Mouse (Mus musculus) embryonic facial prominence, embryonic 13.5 days (tissue): Measurements from ENCODE around the gene Rnf38. TPM values are rescaled to one million over a fixed set of nuclear protein-coding genes. Genes with fewer than 3 reads are reported as not detected.

Experiments used
- ATAC-seq: fragments of 200-750 bp; cut with Nextera tagmentation; 2 replicates; pipeline ENCODE4 v1.8.0; 2017; ENCODE audit warnings: low read depth; ENCODE audit not compliant: insufficient number of reproducible peaks, insufficient read depth, low FRiP score, low TSS enrichment
- H3K27ac ChIP-seq: fragments of 300-500 bp; sonication (generic); 2 replicates; pipeline ENCODE4 v1.5.1; 2015; ENCODE audit warnings: moderate library complexity, mild to moderate bottlenecking, inconsistent platforms
- H3K27me3 ChIP-seq: fragments of 300-500 bp; sonication (generic); 2 replicates; pipeline ENCODE4 v1.6.1; 2015; ENCODE audit warnings: mild to moderate bottlenecking, inconsistent platforms
- H3K36me3 ChIP-seq: fragments of 300-500 bp; sonication (generic); 2 replicates; pipeline ENCODE4 v1.6.1; 2015; ENCODE audit warnings: mild to moderate bottlenecking, inconsistent platforms
- H3K4me1 ChIP-seq: fragments of 300-500 bp; sonication (generic); 2 replicates; pipeline ENCODE4 v1.6.1; 2015; ENCODE audit warnings: inconsistent platforms
- H3K4me2 ChIP-seq: fragments of 300-500 bp; sonication (generic); 2 replicates; pipeline ENCODE4 v1.6.1; 2015; ENCODE audit warnings: moderate library complexity, mild to moderate bottlenecking, inconsistent platforms
- H3K4me3 ChIP-seq: fragments of 300-500 bp; sonication (generic); 2 replicates; pipeline ENCODE4 v1.5.1; 2015; ENCODE audit warnings: mild to moderate bottlenecking, inconsistent platforms
- H3K9ac ChIP-seq: fragments of 300-500 bp; sonication (generic); 2 replicates; pipeline ENCODE4 v1.6.1; 2015; ENCODE audit warnings: mild to moderate bottlenecking, inconsistent platforms
- H3K9me3 ChIP-seq: fragments of 300-500 bp; sonication (generic); 2 replicates; pipeline ENCODE4 v1.6.1; 2016; ENCODE audit warnings: inconsistent platforms
- WGBS: fragments of 180-500 bp; shearing (Covaris S2); methylation state at CpG from one replicate; pipeline ENCODE4 v1.1.7; 2015; ENCODE audit warnings: mixed read lengths; 5-methylcytosine and 5-hydroxymethylcytosine counted together
- polyA plus RNA-seq: library from polyadenylated mRNA; unstranded; fragments of >200 nt; fragmentation: Nextera tagmentation; extraction: Ambion mirVana; gene quantifications from 2 replicates; pipeline ENCODE4 v1.2.1, GENCODE M21; 2015

The Rnf38 gene
- polyA plus RNA-seq, 1 experiment from 2014 or later: 21.6 TPM

DNA sequence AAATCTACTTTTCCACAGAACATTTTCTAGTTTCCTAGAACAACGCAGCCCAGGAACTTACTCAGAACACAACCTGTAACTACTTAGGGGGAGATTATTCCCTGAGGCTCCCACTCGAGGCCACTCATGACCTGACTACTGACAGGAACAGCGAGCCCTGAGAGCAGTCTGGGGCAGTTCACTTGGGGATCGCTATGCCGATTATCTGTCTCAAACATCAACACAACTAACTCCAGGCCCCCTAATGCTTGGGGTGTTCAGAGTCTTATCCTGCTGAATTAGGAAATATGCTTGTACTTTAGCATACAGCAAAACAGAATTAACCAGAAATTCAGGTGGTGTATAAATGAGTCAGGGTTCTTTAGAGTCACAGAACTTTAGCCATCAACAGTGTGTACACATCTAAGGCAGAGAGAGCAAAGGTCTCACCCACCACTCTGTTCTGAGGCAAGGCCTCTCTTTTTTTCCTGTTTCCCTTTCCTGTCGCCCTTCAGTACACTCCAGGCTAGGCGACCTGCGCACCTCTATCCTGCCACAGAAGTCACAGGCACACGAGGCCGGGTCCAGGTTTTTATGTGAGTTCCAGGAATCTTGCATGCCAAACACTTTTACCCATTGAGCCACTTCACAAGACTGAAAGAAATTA lies 16.7 kb downstream of the Rnf38 start:
- no peaks in the 10 kb centered on the region for H3K27me3 ChIP-seq
- 43% methylated on average over 10 of the region's 10 CpGs for WGBS
- no peaks in the 10 kb centered on the region for H3K36me3 ChIP-seq
- H3K4me2 ChIP-seq: no peak overlapping the region
- H3K9ac ChIP-seq: no peak overlapping the region
- 0 out of 2 replicates have a peak overlapping the region, but pooled peaks have one; percentile 22 for H3K27ac ChIP-seq
- peaks cover 3% of the 10 kb centered on the region for H3K4me1 ChIP-seq
- no peaks in the 10 kb centered on the region for H3K9me3 ChIP-seq
- H3K4me3 ChIP-seq: no peak overlapping the region
- ATAC-seq: no peak

DNA sequence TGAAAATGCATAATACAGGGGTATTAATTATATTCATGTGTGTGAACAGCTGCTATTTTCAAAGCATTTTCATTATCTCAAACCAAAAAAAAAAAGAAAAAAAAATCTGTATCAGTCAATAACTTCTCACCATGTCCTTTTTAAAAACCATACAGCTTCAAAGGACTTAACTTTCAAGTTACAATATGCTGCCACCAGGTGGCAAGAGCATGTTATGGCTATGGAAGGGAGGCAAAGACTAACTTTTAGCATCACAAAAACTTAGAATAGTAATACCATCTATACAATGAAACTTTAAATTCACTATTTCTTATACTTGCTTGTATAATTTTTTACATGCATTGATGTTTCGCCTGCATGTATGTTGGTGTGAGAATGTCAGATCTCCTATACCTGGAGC lies 33.6 kb downstream of the Rnf38 start:
- WGBS: 75% methylated on average over 1 of the region's 1 CpGs
- Histone ChIP-seq H3K4me3 (no peak overlapping the region), H3K27me3 (no peaks in the 10 kb centered on the region), H3K36me3 (no peaks in the 10 kb centered on the region), H3K9ac (no peak overlapping the region), H3K9me3 (no peaks in the 10 kb centered on the region), H3K27ac (no peak overlapping the region), H3K4me2 (no peak overlapping the region), H3K4me1 (no peaks in the 10 kb centered on the region)
- ATAC-seq: no peak

DNA sequence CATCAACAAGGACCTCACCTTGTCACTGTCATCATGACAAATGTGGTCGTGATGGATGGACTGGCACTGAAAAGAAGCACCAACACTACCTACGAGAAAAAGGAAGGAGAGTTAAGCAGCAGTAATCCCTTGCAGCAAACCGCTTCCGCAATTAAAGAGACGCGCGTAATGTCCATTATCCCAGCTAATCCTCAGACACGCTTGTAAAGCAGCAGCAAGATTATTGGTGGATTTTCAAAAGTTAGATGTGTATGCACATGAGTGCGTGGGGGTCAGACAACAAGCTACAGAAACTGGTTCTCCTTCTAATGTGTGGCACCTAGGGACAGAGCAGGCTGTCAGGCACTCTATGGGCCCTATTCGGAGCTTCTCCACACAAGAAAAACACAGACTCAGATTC lies 46.2 kb downstream of the Rnf38 start:
- no peak for ATAC-seq
- no peaks in the 10 kb centered on the region for H3K27me3 ChIP-seq
- WGBS: 70% methylated on average over 10 of the region's 10 CpGs
- no peak overlapping the region for H3K9ac ChIP-seq
- H3K9me3 ChIP-seq: no peaks in the 10 kb centered on the region
- no peaks in the 10 kb centered on the region for H3K36me3 ChIP-seq
- H3K4me2 ChIP-seq: no peak overlapping the region
- no peak overlapping the region for H3K27ac ChIP-seq
- no peak overlapping the region for H3K4me3 ChIP-seq
- H3K4me1 ChIP-seq: no peaks in the 10 kb centered on the region

DNA sequence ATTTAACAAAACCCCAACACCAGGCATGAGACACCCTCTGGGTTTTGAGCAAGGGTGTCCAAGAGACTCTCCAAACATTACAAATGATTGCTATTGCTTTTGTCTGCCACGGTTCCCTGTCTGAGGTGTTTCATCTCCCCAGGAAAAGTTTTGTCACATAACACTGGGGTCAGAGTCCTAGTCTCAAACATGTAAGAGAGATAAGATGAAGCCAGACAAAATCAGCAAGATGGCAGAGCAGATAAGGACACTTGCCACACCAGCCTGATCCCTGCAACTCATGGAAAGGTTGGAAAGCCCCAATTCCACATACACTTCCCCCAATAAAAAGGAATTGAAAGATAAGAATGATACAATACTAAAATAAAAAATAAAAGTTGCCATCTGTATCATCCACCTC lies 49.7 kb downstream of the Rnf38 start:
- H3K27me3 ChIP-seq: no peaks in the 10 kb centered on the region
- no peaks in the 10 kb centered on the region for H3K9me3 ChIP-seq
- H3K36me3 ChIP-seq: no peaks in the 10 kb centered on the region
- H3K4me2 ChIP-seq: no peak overlapping the region
- H3K4me3 ChIP-seq: no peak overlapping the region
- no peaks in the 10 kb centered on the region for H3K4me1 ChIP-seq
- no peak overlapping the region for H3K9ac ChIP-seq
- ATAC-seq: no peak
- H3K27ac ChIP-seq: no peak overlapping the region
- 76% methylated on average over 1 of the region's 1 CpGs for WGBS

DNA sequence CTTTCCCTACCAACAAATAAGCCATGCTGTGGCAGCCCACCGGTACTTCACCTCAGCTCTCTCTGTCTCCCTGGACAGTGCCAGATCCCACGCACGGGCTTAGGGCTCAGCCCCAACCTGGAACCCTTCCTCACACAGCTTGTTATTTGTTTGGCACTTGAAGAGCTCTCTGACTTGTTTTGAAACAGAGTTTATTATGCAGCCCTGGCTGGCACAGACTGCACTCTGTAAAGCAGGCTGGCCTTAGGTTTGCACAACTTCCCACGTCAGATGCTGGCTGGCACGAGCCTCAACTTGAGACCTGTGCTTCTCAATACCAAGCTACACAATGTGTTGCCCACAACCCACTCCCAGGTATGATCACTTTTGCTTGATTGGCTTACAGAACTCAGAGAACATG lies 53.8 kb downstream of the Rnf38 start:
- no peak overlapping the region for H3K4me3 ChIP-seq
- H3K9me3 ChIP-seq: no peaks in the 10 kb centered on the region
- 0 out of 2 replicates have a peak, but pooled peaks cover 4% of the 10 kb centered on the region for H3K4me1 ChIP-seq
- WGBS: 82% methylated on average over 5 of the region's 5 CpGs
- no peak overlapping the region for H3K9ac ChIP-seq
- no peak overlapping the region for H3K27ac ChIP-seq
- H3K36me3 ChIP-seq: no peaks in the 10 kb centered on the region
- no peak overlapping the region for H3K4me2 ChIP-seq
- no peaks in the 10 kb centered on the region for H3K27me3 ChIP-seq
- ATAC-seq: no peak

DNA sequence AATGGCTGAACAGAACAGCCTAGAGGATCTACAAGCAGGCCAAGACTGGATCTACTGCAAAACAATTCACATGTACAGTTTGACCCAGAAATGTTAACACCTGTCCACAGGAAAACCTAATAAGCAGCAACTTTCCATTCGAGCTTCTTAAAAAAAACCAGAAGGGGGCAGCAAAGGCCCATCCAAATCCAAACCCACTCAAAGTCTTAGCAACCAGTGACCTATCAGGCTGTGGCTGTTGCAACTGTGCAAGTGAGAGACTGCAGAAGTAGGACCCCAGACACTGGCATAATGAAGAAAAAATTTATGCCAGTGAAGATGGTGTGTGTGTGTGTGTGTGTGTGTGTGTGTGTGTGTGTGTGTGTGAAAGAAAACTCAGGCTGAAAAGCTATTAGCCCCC lies 60.4 kb downstream of the Rnf38 start:
- H3K4me1 ChIP-seq: peaks cover 14% of the 10 kb centered on the region; the same call in 1 of the 2 replicates
- WGBS: 0% methylated on average over 1 of the region's 1 CpGs

DNA sequence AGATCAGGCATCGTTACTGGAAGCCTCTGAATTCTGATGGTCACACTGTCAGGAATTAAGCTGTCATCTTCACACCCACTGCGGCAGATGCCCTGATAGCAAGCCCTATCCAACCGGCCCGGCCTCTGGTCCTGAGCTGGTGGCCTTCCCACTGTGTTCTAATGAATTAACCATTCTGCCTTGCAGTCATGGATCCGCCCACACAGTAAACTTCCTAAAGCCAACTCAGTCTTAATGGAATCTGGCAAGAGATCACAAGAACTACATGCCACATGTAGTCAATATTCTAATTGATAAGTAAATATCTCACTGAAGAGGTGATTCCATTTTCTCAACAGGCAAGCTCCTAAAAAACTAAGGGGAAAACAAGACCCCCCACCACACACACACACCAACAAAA lies 60.9 kb downstream of the Rnf38 start:
- 60% methylated on average over 5 of the region's 5 CpGs for WGBS
- H3K9ac ChIP-seq: no peak overlapping the region
- no peak overlapping the region for H3K4me3 ChIP-seq
- no peak for ATAC-seq
- H3K27ac ChIP-seq: no peak overlapping the region
- H3K4me1 ChIP-seq: peaks cover 14% of the 10 kb centered on the region; the same call in 1 of the 2 replicates
- no peaks in the 10 kb centered on the region for H3K9me3 ChIP-seq
- H3K27me3 ChIP-seq: no peaks in the 10 kb centered on the region
- H3K36me3 ChIP-seq: no peaks in the 10 kb centered on the region
- H3K4me2 ChIP-seq: no peak overlapping the region

More for the DNA sequence above, 60.4 kb downstream of the Rnf38 start:
- H3K9ac ChIP-seq: no peak overlapping the region
- H3K4me3 ChIP-seq: no peak overlapping the region
- no peak overlapping the region for H3K27ac ChIP-seq
- no peak overlapping the region for H3K4me2 ChIP-seq
- H3K9me3 ChIP-seq: no peaks in the 10 kb centered on the region
- no peaks in the 10 kb centered on the region for H3K36me3 ChIP-seq
- ATAC-seq: no peak
- H3K27me3 ChIP-seq: no peaks in the 10 kb centered on the region

DNA sequence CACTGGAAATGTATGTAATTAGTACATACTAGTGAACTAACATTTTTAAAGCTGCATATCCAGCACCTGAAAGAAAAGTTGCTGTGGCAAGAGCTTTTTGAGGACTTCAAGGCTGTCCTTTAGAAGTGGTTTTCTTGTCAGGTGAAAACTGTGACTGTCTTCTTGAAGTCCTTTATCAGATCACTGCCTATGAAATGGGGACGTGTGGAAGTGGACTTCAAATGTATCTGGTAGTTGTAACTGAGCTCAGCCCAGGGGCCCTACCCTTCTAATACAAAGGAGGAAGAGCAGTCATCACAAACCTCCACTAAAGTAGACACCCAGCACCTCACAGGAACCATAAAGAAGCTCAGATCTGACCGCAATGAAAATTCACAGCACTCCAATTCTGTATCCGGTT lies 63.7 kb downstream of the Rnf38 start:
- Histone ChIP-seq H3K27me3 (no peaks in the 10 kb centered on the region), H3K4me1 (peaks cover 24% of the 10 kb centered on the region), H3K9ac (no peak overlapping the region), H3K36me3 (no peaks in the 10 kb centered on the region), H3K9me3 (no peaks in the 10 kb centered on the region), H3K27ac (no peak overlapping the region), H3K4me2 (no peak overlapping the region), H3K4me3 (no peak overlapping the region)
- WGBS: 84% methylated on average over 3 of the region's 3 CpGs
- no peak for ATAC-seq

DNA sequence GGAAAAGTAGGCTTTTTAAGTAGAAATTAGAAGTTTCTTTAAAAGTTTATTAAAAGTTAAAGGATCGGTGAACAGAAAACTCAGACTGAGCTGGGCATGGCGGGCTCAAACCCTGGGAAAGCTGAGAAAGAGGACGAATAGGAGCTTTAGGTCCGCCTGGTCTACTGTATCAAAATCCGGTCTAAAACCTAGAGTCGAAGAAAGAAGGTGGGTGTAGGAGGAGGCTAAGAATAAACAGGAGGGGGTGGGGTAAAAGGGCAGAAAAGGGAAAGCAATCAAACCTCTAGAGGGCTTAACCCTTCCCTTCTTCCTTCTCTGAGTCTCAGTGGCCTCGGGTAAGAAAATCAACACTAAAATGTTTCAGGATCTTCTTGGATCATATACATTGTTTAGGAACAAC lies 64.8 kb downstream of the Rnf38 start:
- H3K9ac ChIP-seq: peak overlapping the region; percentile 17; the same call in 1 of the 2 replicates
- no peaks in the 10 kb centered on the region for H3K9me3 ChIP-seq
- peak overlapping the region; percentile 50 for H3K4me3 ChIP-seq
- peak overlapping the region; percentile 62 for H3K4me2 ChIP-seq
- no peaks in the 10 kb centered on the region for H3K36me3 ChIP-seq
- peak overlapping the region; percentile 75; the same call in 1 of the 2 replicates for H3K27ac ChIP-seq
- H3K4me1 ChIP-seq: peaks cover 30% of the 10 kb centered on the region
- ATAC-seq: no peak
- whole genome bisulfite sequencing: 4% methylated on average over 7 of the region's 7 CpGs
- no peaks in the 10 kb centered on the region for H3K27me3 ChIP-seq

DNA sequence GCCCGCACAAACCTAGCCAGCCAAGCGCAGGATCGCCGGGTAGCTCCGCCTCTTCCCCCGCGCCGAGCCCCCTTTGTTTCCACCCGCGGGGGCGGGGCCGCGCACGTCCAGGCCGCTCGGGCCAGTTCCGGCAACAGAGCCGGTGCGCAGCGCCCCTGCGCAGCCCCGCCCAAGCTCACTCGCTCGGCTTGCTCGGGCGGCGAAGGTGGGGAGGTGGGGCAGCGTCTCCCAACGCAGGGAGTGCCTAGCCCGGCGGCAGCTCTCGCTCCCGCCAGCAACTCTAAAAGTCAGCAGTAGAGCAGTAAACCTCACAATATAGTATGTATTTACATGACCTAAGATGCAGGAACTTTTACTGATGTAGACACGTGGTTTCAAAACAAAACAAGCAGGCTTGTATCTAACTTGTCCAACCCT lies 65.3 kb downstream of the Rnf38 start:
- peak; percentile 91 for ATAC-seq
- Histone ChIP-seq H3K9me3 (no peaks in the 10 kb centered on the region), H3K4me2 (peak overlapping the region; percentile 62), H3K27me3 (no peaks in the 10 kb centered on the region), H3K4me3 (peak overlapping the region; percentile 50), H3K36me3 (no peaks in the 10 kb centered on the region), H3K27ac (peak overlapping the region; percentile 75), H3K9ac (peak overlapping the region; percentile 67), H3K4me1 (peaks cover 34% of the 10 kb centered on the region)
- WGBS: 0% methylated on average over 22 of the region's 34 CpGs

DNA sequence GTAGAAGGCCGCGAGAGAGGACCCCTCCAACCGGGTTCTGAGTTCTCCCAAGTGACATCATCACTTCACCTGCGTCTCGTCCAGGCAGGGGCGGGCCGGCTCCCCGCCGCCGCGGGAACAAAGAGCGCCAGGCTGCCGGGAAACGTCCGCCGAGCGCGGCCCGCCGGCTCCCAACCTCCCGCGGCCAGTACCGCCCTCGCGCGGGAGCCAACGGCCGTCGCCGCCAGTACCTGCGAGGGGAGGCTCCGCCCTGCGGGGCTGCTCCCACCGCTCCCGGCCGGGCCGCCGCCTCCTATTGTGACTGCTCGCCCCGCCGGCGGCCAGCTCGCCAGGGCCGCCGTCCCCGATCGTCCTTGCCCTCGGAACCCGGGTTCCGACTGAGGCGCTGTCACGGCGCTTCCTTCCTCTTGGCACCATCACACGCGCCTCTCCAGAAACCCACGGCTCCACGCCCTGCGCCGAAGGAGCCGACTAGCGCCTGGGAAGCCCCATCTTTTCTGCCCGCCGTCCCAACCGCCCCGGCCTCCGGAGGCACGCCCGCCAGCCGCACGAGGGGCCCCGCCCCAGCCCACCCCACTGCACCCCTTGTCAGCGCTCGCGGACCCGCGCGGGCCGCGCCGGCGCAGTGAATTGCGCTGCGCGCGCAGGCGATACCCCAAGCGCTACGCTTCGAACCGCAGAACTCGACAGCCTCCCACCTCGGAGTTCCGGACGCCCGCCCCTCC lies 66.0 kb downstream of the Rnf38 start:
- peak overlapping the region; percentile 78 for H3K4me3 ChIP-seq
- H3K4me2 ChIP-seq: peak overlapping the region; percentile 65
- H3K27ac ChIP-seq: peak overlapping the region; percentile 99
- no peaks in the 10 kb centered on the region for H3K9me3 ChIP-seq
- under 1% methylated on average over 77 of the region's 95 CpGs for WGBS
- peak; percentile 88 for ATAC-seq
- H3K36me3 ChIP-seq: no peaks in the 10 kb centered on the region
- peak overlapping the region; percentile 90 for H3K9ac ChIP-seq
- H3K4me1 ChIP-seq: peaks cover 41% of the 10 kb centered on the region
- no peaks in the 10 kb centered on the region for H3K27me3 ChIP-seq
